Mouse (Mus musculus) c-Kit-positive CD71-positive TER-119-positive erythroid progenitor cells, embryonic 14.5 days (primary cell): ENCODE data around the gene Olfr1102.

Source experiments
- DNase-seq: peaks from one replicate; pipeline ENCODE4 v3.0.0-alpha.2; 2013; ENCODE audit warnings: low spot score

Olfr1102 gene

DNA sequence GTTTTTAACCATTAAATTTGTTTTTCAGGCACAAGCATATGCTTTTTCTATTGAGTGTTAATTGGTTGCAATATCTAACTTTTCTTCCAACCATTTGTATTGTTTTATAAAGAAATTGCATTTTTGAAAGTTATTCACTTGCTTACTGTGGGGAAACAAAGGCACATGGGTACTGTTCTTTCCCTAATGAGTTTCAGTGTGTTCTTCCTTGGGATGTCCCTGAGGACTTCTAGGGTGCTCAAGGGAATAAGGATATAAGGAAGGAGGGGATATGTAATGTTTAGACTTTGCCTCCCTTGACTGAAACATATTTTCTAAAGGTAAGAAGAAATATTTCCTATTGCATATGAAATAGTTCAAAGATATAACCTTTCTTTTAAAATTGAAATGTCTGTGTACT is at the start of gene Olfr1102:
Gene Olfr1102, plus strand, starts transcription at position 301 of the 400 bp plus-strand sequence.
- no peak for DNase-seq

DNA sequence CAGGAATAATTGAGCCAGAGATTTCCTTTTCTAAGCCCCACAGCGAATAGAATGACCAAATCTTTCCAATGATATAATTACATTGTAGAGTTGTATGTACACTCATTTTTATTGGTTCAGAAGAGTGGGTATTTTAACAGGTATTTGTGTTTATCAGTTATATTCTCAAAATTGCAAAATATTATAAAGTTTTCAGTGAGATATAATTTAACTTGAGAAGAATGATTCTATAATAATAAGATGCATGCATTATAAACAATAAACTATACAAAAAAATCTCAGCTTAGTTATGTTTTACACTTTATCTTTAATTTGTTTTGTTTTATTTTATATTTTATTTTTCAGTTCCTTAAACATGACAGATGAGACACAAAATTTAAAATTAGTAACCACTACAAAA is 37.6 kb upstream of the Olfr1102 start, which contains the start of gene Olfr1099:
Gene Olfr1099, minus strand, starts transcription at position 101 of the 400 bp plus-strand sequence.
- DNase-seq = no peak

DNA sequence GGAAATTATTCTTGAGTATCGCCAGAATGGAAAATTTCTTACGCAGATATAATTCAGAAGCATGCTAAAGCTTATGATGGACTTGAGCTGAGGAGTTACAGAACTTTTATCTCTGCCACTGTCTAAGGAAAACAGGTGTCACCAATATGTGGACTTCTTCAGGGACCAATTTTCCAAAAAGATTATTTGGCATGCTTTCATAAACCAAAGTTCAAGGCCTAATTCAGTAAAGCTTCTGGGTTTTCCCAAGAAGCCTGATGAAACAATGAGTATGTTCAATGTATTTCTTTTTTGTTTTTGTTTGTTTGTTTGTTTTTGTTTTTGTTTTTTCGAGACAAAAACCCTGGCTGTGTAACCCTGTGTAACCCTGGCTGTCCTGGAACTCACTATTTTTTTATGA is 18.3 kb upstream of the Olfr1102 start, which contains the start of gene Olfr1100:
Gene Olfr1100, minus strand, starts transcription at position 101 of the 400 bp plus-strand sequence.
- DNase-seq = no peak

DNA sequence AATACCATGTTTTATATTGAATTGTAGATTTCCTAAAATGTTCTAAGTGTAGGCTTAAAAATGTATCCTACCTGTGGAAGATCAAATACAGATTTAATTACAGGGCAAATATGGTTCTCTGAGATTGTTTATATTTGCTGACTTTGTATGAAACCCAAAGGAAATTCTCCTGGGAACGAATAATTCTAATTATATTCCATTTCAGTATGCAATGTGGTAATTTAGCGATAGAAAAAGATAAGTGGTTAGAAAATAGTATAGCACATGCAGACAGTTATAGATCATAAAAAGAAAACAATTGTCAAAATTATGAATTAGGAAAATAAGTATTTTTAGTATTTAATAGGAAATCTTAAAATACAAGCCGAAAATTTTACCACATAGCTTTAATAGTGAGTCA is 7.1 kb upstream of the Olfr1102 start, which contains the start of gene Olfr1101:
Gene Olfr1101, minus strand, starts transcription at position 101 of the 400 bp plus-strand sequence.
- no peak for DNase-seq

DNA sequence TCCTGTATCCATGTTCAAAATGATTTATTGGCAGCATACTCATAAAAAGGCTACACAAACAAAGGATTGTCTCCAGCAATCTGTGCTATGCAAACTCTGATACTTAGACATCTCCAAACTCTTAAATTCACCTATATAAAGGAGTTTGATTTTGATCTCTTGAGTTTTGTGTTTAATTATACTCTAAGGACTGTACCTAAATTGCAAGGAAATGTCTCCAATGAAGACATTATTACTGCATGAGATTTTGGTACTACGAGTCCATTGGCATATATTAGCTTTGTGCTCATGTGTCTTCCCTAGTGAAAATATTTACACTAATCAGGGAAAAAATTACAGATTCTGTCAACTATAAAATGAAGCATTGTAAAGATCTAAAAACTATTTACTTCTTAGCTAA is 28.8 kb downstream of the Olfr1102 start, which contains the start of gene Olfr1104:
Gene Olfr1104, minus strand, starts transcription at position 101 of the 400 bp plus-strand sequence.
- DNase-seq = no peak

DNA sequence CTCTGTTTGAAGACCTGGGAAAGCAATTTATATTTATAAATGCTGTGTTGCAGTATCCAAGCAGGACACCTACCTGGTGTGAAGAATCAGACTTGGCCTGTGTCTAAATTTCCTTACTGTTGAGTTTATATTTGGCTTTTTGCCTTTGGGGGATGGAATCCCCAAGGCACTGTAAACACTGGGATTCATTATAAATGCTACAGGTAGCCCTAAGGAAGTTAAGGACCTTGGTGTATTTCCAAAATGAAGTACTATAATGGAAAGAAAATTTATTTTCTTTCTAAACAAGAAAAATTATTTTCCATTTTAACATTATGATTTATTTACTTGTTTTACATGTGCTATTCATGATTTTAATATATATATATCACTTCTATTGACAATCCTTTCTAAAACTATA is 38.2 kb downstream of the Olfr1102 start, which contains the start of gene Olfr1105:
Gene Olfr1105, minus strand, starts transcription at position 101 of the 400 bp plus-strand sequence.
- DNase-seq = no peak

DNA sequence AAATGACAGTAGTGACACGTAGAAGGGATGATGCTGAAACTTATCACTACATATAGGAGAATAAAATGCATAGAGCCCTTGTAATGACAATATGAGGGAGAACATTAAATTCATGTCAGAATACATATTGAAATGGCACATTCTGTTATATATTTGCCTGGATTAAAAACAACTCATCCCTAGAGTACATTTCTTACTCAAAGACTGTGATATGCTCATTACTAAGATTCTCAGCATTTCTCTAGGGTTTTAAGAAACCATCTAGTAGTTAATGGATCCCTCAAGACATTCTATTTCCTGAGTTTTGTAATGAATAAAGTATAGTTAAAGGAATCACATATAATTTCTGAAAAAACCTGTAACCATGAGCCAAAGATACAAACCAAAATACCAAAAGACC is 54.0 kb downstream of the Olfr1102 start, which contains the start of gene Olfr1106:
Gene Olfr1106, minus strand, starts transcription at position 101 of the 400 bp plus-strand sequence.
- no peak for DNase-seq
